Mouse (Mus musculus) left cerebral cortex, adult 8-10 months (tissue): ENCODE results near the gene Trim43c. TPM values are rescaled to one million over a fixed set of nuclear protein-coding genes. Genes with fewer than 3 reads are reported as not detected.
"Not testable (repeated sequence)": the region's sequence is repeated elsewhere in the genome, so short reads cannot be mapped to it uniquely, and the experiment has no call there.

Source experiments
- DNase-seq, 2 experiments: peaks; one replicate each; pipeline ENCODE4 v3.0.0; 2022; ENCODE audit warnings: low spot score in 2 of 2
- total RNA-seq, 4 experiments: library from RNA; stranded (reverse); gene quantifications; 2 replicates each; pipeline ENCODE4 v1.2.4; 2022

The Trim43c gene
- under 1 TPM in 1 of 4 experiments, not detected in 3; 0.32 TPM for total RNA-seq

DNA sequence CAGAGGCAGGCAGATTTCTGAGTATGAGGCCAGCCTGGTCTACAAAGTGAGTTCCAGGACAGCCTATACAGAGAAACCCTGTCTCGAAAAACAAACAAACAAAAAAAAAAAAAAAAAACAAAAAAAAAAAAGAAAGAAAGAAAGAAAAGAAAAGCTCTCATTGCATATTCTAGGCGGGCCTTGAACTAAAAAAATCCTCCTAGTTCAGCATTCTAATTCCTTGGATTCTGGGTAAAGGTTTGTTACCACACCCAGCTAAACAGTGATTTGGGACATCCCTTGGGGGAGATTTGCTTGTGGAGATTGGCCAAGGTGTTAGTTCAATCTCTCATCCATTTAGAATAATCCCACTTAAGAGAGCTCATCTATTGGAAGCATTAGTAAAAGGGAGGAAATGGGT is at the start of gene Trim43c:
TSS of gene Trim43c (plus strand) at position 301 of the 400 bp plus-strand sequence.
- DNase-seq, result not testable (repeated sequence)

DNA sequence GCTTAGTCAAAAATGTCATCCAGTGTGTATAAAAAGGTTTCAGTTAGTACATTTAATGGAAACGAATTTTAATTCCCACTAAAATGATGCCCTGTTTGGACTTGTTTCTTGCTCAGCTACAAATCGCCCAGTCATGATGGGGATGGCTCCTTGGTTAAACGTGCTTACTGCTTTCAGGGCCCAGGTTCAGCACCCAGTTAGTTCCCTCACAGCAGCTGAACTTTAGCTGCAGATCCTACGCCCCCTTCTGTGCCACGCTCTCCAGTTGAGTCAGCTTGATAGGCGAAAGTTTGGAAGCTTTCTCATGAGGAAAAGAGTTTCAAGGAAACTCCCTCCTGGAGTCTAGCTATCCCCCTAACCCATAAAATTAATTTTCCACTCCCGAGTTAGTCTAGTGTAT is 14.1 kb downstream of the Trim43c start:
- not testable (repeated sequence) for DNase-seq

DNA sequence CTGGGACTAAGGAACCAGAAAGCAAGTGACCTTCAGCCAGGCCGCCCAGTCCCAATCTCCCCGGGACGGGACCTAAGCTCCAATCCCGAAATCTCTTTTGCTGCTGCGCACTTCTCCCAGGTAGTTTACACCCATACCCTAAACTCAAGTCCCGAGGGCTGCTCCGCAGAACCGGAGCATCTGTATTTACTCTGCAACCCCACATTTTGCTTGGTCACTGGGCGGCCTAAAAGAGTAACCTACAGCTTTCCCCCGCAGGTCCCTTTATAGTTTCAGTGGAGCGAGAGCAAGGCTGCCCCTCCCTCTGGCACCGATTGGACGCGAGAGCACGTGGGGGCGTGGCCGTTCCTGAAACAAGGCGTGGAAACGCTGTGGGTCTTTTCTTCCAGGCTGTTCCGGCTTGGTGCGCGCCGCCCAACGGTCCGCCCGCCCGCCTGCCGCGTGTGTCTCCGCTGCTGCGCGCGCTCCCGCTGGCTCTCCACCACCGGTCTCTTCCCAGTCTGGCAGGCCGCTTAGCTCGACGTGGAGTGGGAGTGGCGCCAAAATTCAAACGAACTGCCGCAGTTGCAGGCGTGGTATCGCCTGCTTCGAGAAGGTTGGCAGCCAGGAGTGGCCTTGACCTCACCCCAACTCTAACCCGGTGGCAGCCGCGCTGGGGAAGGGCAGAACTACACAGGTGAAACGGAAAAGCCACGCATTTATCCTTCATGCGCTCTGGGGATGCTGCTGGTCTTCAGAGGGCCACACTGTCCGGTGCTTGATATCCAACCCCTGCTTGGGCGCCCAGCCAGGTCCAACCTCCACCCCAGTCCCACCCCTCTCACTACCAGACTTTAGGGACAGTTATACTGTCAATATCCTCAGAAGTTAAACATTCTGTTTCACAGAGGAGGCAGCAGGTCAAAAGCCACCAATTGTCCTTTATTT is 19.9 kb downstream of the Trim43c start:
- peak; percentile 58 to 90 for DNase-seq

Other genes with a start within 250 kb of the Trim43c start
- 10 to 100 TPM; 24.7 to 38.2 (median 27.9) TPM for gene Mthfsl, start 118.9 kb upstream of the Trim43c start, total RNA-seq
- gene Bcl2a1d, start 107.2 kb upstream of the Trim43c start, total RNA-seq, result 1 to 10 TPM in 2 of 4 experiments, under 1 TPM in 1, not detected in 1; 0.59 to 1.3 (median 1.1) TPM
- 1 to 10 TPM in 1 of 4 experiments, under 1 TPM in 1, not detected in 2; 0.98 to 1.7 TPM for gene Bcl2a1a, start 117.7 kb downstream of the Trim43c start, total RNA-seq